ENCODE assay signal across 7 mouse cellular contexts in the genomic region with DNA sequence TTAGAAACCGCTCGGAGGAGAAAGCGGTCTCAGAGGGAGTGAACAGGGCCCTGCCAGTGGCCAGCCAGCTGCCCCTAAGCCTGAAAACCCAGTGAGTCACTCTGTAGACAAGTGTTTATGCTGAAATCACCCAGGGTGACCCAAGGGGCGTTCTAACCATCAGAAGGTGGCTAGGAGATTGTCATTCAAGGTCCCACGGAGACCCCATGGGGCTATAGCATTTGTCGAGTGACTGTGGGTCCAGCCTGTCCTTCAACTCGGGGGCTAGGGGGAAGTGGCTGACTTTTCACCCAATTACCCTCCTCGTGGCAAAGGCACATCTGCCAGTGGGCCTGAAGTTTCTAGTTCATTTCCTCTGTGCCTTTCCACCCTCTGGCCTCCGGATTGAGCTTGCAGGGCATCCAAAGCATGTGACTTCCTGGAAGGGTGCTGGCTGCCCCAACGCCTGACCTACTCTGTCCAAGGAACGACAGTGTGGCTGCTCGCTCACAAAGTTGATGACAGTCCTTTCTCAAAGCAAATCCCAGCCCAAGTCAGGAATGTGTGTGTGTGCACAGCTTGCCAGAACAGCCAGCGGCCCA.
DNase-seq lines count a peak whose midpoint lies in the region; ATAC-seq and TF ChIP-seq lines count a peak whose summit lies in the region.

No protein-coding gene starts in this region.

- H3K4me1 ChIP-seq in bone marrow macrophage, adult 2 months (ENCODE audit: control insufficient read depth, insufficient read depth, low read length): peaks cover 60% of the 10 kb centered on the region
- peaks cover 37% of the 10 kb centered on the region for H3K4me1 ChIP-seq in hindbrain, embryonic 14.5 days (replicated peaks; ENCODE audit: control insufficient read depth, insufficient read depth, low read length)
- peaks cover 16% of the 10 kb centered on the region for H3K4me1 ChIP-seq in liver, embryonic 11.5 days (replicated peaks; ENCODE audit: control insufficient read depth, insufficient read depth, low read length)

- no peak overlapping the region for H3K4me3 ChIP-seq in bone marrow macrophage, adult 2 months (ENCODE audit: insufficient read depth, low read length)
- H3K4me3 ChIP-seq in hindbrain, embryonic 14.5 days (replicated peaks; ENCODE audit: low read length): no peak overlapping the region
- no peak overlapping the region for H3K4me3 ChIP-seq in liver, embryonic 11.5 days (ENCODE audit: low read depth, low read length)
- peak overlapping the region; percentile 2 for H3K4me3 ChIP-seq in myocyte

- H3K27me3 ChIP-seq in Patski: no peaks in the 10 kb centered on the region
- no peaks in the 10 kb centered on the region for H3K27me3 ChIP-seq in hindbrain, embryonic 14.5 days (ENCODE audit: control insufficient read depth, insufficient read depth, low read length)
- H3K27me3 ChIP-seq in liver, embryonic 11.5 days (replicated peaks; ENCODE audit: control insufficient read depth, insufficient read depth, low read length): no peaks in the 10 kb centered on the region
- no peaks in the 10 kb centered on the region for H3K27me3 ChIP-seq in myocyte (ENCODE audit: control insufficient read depth, insufficient read depth, insufficient read length)

- no peak overlapping the region for H3K4me2 ChIP-seq in hindbrain, embryonic 14.5 days (replicated peaks)
- no peak overlapping the region for H3K4me2 ChIP-seq in liver, embryonic 11.5 days
- peak overlapping the region; percentile 93 for H3K4me2 ChIP-seq in myocyte (ENCODE audit: low read depth)

- in situ Hi-C loops in Patski (cut with MboI; ENCODE audit: low pct_unique_long_range_greater_than_20kb): no loop called here

- H3K9me3 ChIP-seq in hindbrain, embryonic 14.5 days (ENCODE audit: control insufficient read depth, low read length): no peaks in the 10 kb centered on the region
- no peaks in the 10 kb centered on the region for H3K9me3 ChIP-seq in liver, embryonic 11.5 days (ENCODE audit: control insufficient read depth, low read length)

- no peaks in the 10 kb centered on the region for H3K79me2 ChIP-seq in myocyte (ENCODE audit: control insufficient read depth, insufficient read depth)

- DNase-seq in Patski (ENCODE audit: low read depth, low spot score): peak; percentile 68
- peak; percentile 59 to 74 for DNase-seq in gastrocnemius, adult 8-10 months (ENCODE audit: low spot score in 2 of 2)
- DNase-seq in hindbrain, embryonic 14.5 days (ENCODE audit: low spot score): peak; percentile 47
- DNase-seq in liver, embryonic 11.5 days (ENCODE audit: low spot score): no peak
- DNase-seq in c-Kit-positive CD71-positive TER-119-positive erythroid progenitor cells, embryonic 14.5 days (ENCODE audit: low spot score): no peak

- WGBS in hindbrain, embryonic 14.5 days: 16% methylated on average over 13 of the region's 13 CpGs
- 39% methylated on average over 13 of the region's 13 CpGs for WGBS in liver, embryonic 11.5 days

- peak; percentile 66 for ATAC-seq in Patski
- ATAC-seq in hindbrain, embryonic 14.5 days (ENCODE audit: low FRiP score): peak; percentile 52; the same call in 1 of the 2 replicates
- no peak for ATAC-seq in liver, embryonic 11.5 days (replicated peaks; ENCODE audit: low FRiP score)

- CTCF ChIA-PET in Patski (lab: Charles Lee): interaction anchor here (1.1 kb wide), 1 partner anchor 27 kb away, joined by 4 read pairs; no protein-coding TSS in a partner anchor

- no peak for TF ChIP-seq POLR2A in bone marrow macrophage, adult 2 months (IDR thresholded peaks at IDR 0.05; ENCODE audit: borderline replicate concordance, low read depth, low read length)
- no peak for TF ChIP-seq POLR2A in myocyte (IDR thresholded peaks at IDR 0.05; ENCODE audit: insufficient read length, low read depth)

- H3K36me3 ChIP-seq in hindbrain, embryonic 14.5 days (replicated peaks; ENCODE audit: control insufficient read depth, insufficient read depth): no peaks in the 10 kb centered on the region
- H3K36me3 ChIP-seq in liver, embryonic 11.5 days (ENCODE audit: control insufficient read depth, insufficient read depth, low read length): no peaks in the 10 kb centered on the region
- H3K36me3 ChIP-seq in myocyte (ENCODE audit: control insufficient read depth, insufficient read depth): no peaks in the 10 kb centered on the region

- POLR2A ChIA-PET in Patski (lab: Charles Lee): interaction anchor here (0.6 kb wide), 1 partner anchor 28 kb away, joined by 5 read pairs; no protein-coding TSS in a partner anchor

- TF ChIP-seq CTCF in Patski (IDR thresholded peaks at IDR 0.05): no peak
- TF ChIP-seq CTCF in bone marrow macrophage, adult 2 months (IDR thresholded peaks at IDR 0.05; ENCODE audit: low read depth, low read length): no peak; the same call in 1 of the 2 replicates

- peak overlapping the region; percentile 31; the same call in 1 of the 2 replicates for H3K9ac ChIP-seq in hindbrain, embryonic 14.5 days
- H3K9ac ChIP-seq in liver, embryonic 11.5 days (ENCODE audit: low read depth, low read length): no peak overlapping the region

- H3K27ac ChIP-seq in bone marrow macrophage, adult 2 months (ENCODE audit: insufficient read depth, low read depth, low read length): peak overlapping the region; percentile 98
- peak overlapping the region; percentile 71 for H3K27ac ChIP-seq in hindbrain, embryonic 14.5 days
- 0 out of 2 replicates have a peak overlapping the region, but pooled peaks have one; percentile 4 for H3K27ac ChIP-seq in liver, embryonic 11.5 days (ENCODE audit: low read depth, low read length)

- H3ac ChIP-seq in myocyte (ENCODE audit: control insufficient read depth, insufficient read length): no peak overlapping the region

TF ChIP-seq in myocyte, 11 proteins besides CTCF, POLR2A, EP300 and RAD21:
- no peak for TF ChIP-seq E2F4 (IDR thresholded peaks at IDR 0.05; ENCODE audit: insufficient read depth)
- no peak for TF ChIP-seq CEBPB (IDR thresholded peaks at IDR 0.05; ENCODE audit: insufficient read depth, poor library complexity, severe bottlenecking)
- no peak for TF ChIP-seq POLR2AphosphoS2 (IDR thresholded peaks at IDR 0.05; ENCODE audit: insufficient read length, low read depth)
- TF ChIP-seq TCF12 (IDR thresholded peaks at IDR 0.05; ENCODE audit: insufficient read depth, poor library complexity, severe bottlenecking): peak; percentile 35
- TF ChIP-seq USF1 (IDR thresholded peaks at IDR 0.05; ENCODE audit: low read depth): peak; percentile 18
- TF ChIP-seq REST (IDR thresholded peaks at IDR 0.05; ENCODE audit: insufficient read depth, insufficient read length): no peak
- TF ChIP-seq TCF3 (IDR thresholded peaks at IDR 0.05; ENCODE audit: insufficient read length, low read depth): peak; percentile 11
- TF ChIP-seq MAX (IDR thresholded peaks at IDR 0.05; ENCODE audit: low read depth): no peak
- TF ChIP-seq MYOD1 (IDR thresholded peaks at IDR 0.05; ENCODE audit: control insufficient read depth in 1 of 3, insufficient read length in 2 of 3, low read depth in 2 of 3): peak in 2 of 3 experiments; percentile 0 to 64
- TF ChIP-seq SRF (IDR thresholded peaks at IDR 0.05; ENCODE audit: control insufficient read depth, insufficient read length, low read depth): no peak
- peak in 2 of 3 experiments; percentile 25 to 73 for TF ChIP-seq MYOG (IDR thresholded peaks at IDR 0.05; ENCODE audit: control insufficient read depth in 1 of 3, insufficient read depth in 1 of 3, insufficient read length in 2 of 3, low read depth in 2 of 3)

Comparison
In these comparisons a context has a peak if more than half of its experiments do, and no peak if none do; other contexts are left out.
1. DNase-seq: peak in Patski (single experiment), gastrocnemius, adult 8-10 months (2 of 2) and hindbrain, embryonic 14.5 days (single experiment); none in liver, embryonic 11.5 days (single experiment) and c-Kit-positive CD71-positive TER-119-positive erythroid progenitor cells, embryonic 14.5 days (single experiment).
2. H3K27ac ChIP-seq: peak in every context shown above with its lines; median percentile 98 in bone marrow macrophage, adult 2 months; 71 in hindbrain, embryonic 14.5 days; 4 in liver, embryonic 11.5 days.